Mouse (Mus musculus): ENCODE results near the gene Hoxc11. TPM values are rescaled to one million over a fixed set of nuclear protein-coding genes. Genes with fewer than 3 reads are reported as not detected.

Hoxc11 gene
- polyA plus RNA-seq, 1 experiment from 2014 or later: not detected

- Histone ChIP-seq H3K27me3 (peaks cover 99% of the 10 kb centered on the region), H3K27ac (no peak overlapping the region), H3K36me3 (replicated peaks) (no peaks in the 10 kb centered on the region), H3K4me2 (no peak overlapping the region), H3K4me1 (peaks cover 18% of the 10 kb centered on the region), H3K9ac (no peak overlapping the region), H3K4me3 (replicated peaks) (no peak overlapping the region), H3K9me3 (no peaks in the 10 kb centered on the region)
- ATAC-seq (ENCODE audit: low FRiP score): no peak
- WGBS: under 1% methylated on average over 24 of the region's 24 CpGs
Observed at GRCm38 (mm10) chr15:102922012-102922362, 32.2 kb upstream of the Hoxc11 start.

DNA sequence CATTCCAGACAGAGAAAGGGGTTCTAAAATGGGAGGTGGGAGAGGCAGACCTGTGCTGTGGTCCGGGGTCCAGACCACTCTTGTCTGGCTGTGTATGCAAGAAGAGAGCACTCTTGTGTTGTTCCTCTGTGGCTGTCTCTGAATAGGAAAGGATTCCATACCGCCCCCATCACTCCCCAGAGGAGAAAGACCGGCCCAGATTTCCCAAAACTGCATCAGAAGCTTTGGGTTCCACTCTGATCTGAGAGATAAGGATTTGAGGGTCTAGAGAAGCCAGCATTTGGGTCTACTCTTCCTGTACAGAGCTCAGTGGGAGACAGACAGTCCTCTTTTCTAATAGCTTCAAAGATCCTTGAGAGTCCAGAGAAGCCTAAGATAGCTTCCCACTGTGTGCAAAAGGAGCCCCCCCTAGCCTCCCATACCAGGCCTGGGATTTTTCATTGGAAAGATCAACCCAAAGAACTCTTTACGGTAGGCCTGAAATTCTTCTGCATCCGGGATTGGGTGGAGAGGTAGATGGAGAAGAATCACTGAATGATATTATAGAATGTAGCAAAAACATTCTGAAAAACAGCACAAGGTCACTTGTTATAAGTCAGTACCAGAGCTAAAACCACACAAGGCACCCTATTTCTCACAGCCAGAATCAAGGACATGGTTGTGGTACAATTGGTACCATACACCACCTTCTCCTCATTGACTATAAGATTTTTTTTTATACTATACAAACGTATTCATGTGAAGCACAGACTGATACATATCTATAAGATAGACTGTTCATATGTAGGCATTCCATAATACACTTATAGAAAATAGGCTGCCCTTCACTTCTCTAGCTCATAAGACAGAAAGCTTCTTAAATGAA, 31.4 kb upstream of the Hoxc11 start:
- Histone ChIP-seq H3K27me3 (peaks cover 99% of the 10 kb centered on the region), H3K9ac (no peak overlapping the region), H3K4me1 (peaks cover 18% of the 10 kb centered on the region), H3K36me3 (replicated peaks) (no peaks in the 10 kb centered on the region), H3K27ac (no peak overlapping the region), H3K4me3 (replicated peaks) (no peak overlapping the region), H3K9me3 (no peaks in the 10 kb centered on the region), H3K4me2 (no peak overlapping the region)
- no peak for ATAC-seq (ENCODE audit: low FRiP score)
- WGBS: 8% methylated on average over 6 of the region's 6 CpGs

- WGBS: under 1% methylated on average over 40 of the region's 40 CpGs
- Histone ChIP-seq H3K27me3 (peaks cover 99% of the 10 kb centered on the region), H3K27ac (no peak overlapping the region), H3K4me1 (no peaks in the 10 kb centered on the region), H3K4me3 (replicated peaks) (no peak overlapping the region), H3K4me2 (no peak overlapping the region), H3K9ac (no peak overlapping the region), H3K36me3 (replicated peaks) (no peaks in the 10 kb centered on the region), H3K9me3 (no peaks in the 10 kb centered on the region)
- no peak for ATAC-seq (ENCODE audit: low FRiP score)
Observed at GRCm38 (mm10) chr15:102927032-102927645, 27.1 kb upstream of the Hoxc11 start.

DNA sequence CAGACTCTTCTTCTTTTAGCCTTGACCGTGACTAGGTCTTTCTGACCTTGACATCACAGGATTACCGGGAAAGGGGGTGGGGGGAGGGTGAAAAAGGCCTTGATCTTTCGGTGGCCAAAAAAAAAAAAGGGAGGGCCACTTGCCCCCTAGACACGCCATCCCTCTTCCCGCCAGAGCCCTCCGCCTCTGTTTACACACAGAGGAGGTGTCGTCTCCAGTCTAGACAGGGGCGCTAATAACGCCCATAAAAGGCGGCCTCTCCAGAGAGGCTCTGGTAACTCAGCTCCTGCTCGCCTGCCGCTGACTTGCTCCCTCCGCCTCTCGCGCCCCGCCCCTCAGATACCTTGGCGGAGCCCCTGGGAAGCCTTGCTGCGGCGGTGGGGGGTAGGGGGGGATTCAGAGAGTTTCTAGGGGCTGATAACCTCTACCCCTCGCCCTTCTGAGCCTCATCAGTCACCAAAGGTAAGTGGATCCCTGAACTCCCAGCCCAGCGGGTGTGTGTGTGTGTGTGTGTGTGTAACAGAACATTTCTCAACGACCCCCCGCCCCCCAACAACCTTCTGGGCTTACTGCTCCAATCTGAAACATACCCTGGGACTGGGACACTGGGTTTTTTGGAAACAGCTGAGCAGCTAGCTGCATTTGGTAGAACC, 22.4 kb upstream of the Hoxc11 start:
- H3K36me3 ChIP-seq (replicated peaks): no peaks in the 10 kb centered on the region
- no peak overlapping the region for H3K4me2 ChIP-seq
- WGBS: under 1% methylated on average over 23 of the region's 23 CpGs
- no peaks in the 10 kb centered on the region for H3K9me3 ChIP-seq
- H3K27ac ChIP-seq: no peak overlapping the region
- H3K4me3 ChIP-seq (replicated peaks): no peak overlapping the region
- no peak overlapping the region for H3K9ac ChIP-seq
- no peak for ATAC-seq (ENCODE audit: low FRiP score)
- peaks cover 100% of the 10 kb centered on the region for H3K27me3 ChIP-seq
- no peaks in the 10 kb centered on the region for H3K4me1 ChIP-seq

DNA sequence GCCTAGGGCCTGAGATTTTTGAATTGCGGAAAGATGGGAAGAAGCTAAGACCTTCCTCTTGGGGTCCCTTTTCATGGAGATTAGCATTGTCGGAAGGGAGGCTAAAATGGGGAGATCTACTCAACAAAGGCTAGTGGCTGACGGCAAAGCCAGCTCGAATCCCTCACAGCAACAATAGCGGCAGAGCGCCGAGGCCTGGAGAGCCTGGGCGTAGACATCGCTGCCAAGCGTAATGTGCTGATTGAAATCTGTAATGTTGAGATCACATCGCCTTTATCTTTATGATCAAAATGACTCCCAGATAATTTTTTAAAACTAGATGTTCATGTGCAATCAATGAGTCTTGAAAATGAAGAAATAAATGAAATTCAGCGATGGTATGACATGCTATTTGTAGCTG, 19.8 kb upstream of the Hoxc11 start:
- ATAC-seq (ENCODE audit: low FRiP score): no peak
- Histone ChIP-seq H3K27me3 (peaks cover 100% of the 10 kb centered on the region), H3K36me3 (replicated peaks) (no peaks in the 10 kb centered on the region), H3K4me2 (no peak overlapping the region), H3K9ac (no peak overlapping the region), H3K4me3 (replicated peaks) (no peak overlapping the region), H3K4me1 (no peaks in the 10 kb centered on the region), H3K27ac (no peak overlapping the region), H3K9me3 (no peaks in the 10 kb centered on the region)
- under 1% methylated on average over 12 of the region's 12 CpGs for WGBS

GRCm38 (mm10) chr15:102934897-102935296, 19.3 kb upstream of the Hoxc11 start:
- no peak overlapping the region for H3K4me2 ChIP-seq
- ATAC-seq (ENCODE audit: low FRiP score): no peak
- WGBS: under 1% methylated on average over 23 of the region's 27 CpGs
- no peaks in the 10 kb centered on the region for H3K4me1 ChIP-seq
- no peak overlapping the region for H3K9ac ChIP-seq
- H3K27me3 ChIP-seq: peaks cover 100% of the 10 kb centered on the region
- H3K27ac ChIP-seq: no peak overlapping the region
- no peak overlapping the region for H3K4me3 ChIP-seq (replicated peaks)
- no peaks in the 10 kb centered on the region for H3K36me3 ChIP-seq (replicated peaks)
- no peaks in the 10 kb centered on the region for H3K9me3 ChIP-seq

DNA sequence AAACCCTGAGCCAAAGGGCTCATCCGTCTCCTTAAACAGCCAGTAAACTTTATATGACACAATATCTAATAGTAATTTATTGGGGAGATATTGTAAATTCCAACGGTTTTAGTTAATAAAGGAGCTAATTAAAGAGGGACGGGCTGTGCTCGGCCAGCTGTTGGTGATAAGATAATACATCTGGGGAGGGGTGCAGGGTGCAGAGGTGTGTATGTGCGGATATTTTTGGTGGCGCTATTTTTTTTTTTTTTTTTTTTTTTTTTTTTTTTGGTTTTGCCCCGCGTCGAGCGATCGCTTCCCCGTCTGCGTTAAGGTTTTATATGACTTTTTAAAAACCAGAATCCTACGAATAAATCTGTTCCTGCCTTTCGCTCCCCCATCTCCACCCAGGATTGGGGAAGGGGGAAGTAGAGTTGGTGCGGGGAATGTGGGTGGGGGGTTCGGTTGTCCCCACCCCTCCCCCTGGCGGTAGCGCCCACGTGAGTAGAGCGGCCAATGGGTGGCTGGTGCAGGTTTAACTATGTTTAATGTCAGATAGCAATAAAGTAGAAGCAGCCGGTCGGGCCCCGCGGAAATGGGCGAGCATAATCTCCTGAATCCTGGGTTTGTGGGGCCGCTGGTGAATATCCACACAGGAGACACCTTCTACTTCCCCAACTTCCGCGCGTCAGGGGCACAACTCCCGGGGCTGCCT, 17.8 kb upstream of the Hoxc11 start, which contains the start of gene Hoxc12:
Hoxc12 (plus strand) TSS at position 479 of the 694 bp plus-strand sequence.
- H3K36me3 ChIP-seq (replicated peaks): no peaks in the 10 kb centered on the region
- H3K27ac ChIP-seq: no peak within 1 kb of the TSS
- no peaks in the 10 kb centered on the region for H3K4me1 ChIP-seq
- no peaks in the 10 kb centered on the region for H3K9me3 ChIP-seq
- ATAC-seq (ENCODE audit: low FRiP score): no peak
- WGBS: 1% methylated on average over 31 of the region's 31 CpGs
- H3K4me3 ChIP-seq (replicated peaks): no peak within 1 kb of the TSS
- peaks cover 100% of the 10 kb centered on the region for H3K27me3 ChIP-seq
- H3K4me2 ChIP-seq: no peak within 1 kb of the TSS
- no peak within 1 kb of the TSS for H3K9ac ChIP-seq

DNA sequence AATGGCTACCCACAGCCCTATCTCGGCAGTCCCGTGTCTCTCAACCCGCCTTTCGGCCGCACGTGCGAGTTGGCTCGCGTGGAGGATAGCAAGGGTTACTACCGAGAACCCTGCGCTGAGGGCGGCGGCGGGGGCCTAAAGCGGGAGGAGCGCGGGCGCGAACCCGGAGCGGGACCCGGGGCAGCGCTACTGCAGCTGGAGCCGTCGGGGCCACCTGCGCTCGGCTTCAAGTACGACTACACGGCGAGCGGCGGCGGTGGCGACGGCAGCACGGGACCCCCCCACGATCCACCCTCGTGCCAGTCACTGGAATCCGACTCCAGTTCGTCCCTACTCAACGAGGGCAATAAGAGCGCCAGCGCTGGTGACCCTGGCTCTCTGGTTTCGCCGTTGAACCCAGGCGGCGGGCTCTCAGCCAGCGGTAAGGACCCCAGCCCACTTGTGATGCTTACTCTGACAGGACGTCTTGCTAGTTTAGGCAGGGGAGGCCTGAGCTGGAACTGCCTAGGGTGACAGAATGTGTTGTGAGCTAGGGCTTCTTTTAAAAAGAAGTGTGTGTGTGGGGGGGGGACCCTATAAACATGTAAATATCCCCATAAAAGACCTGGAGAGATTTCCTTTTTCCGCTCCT, 17.1 kb upstream of the Hoxc11 start:
- Histone ChIP-seq H3K4me2 (no peak overlapping the region), H3K9me3 (no peaks in the 10 kb centered on the region), H3K27ac (no peak overlapping the region), H3K4me3 (replicated peaks) (no peak overlapping the region), H3K4me1 (no peaks in the 10 kb centered on the region), H3K36me3 (replicated peaks) (no peaks in the 10 kb centered on the region), H3K9ac (no peak overlapping the region), H3K27me3 (peaks cover 99% of the 10 kb centered on the region)
- ATAC-seq (ENCODE audit: low FRiP score): no peak
- WGBS: under 1% methylated on average over 50 of the region's 50 CpGs

- no peak overlapping the region for H3K4me2 ChIP-seq
- 2% methylated on average over 33 of the region's 34 CpGs for WGBS
- peaks cover 9% of the 10 kb centered on the region; the same call in 1 of the 2 replicates for H3K4me1 ChIP-seq
- peaks cover 98% of the 10 kb centered on the region for H3K27me3 ChIP-seq
- no peaks in the 10 kb centered on the region for H3K9me3 ChIP-seq
- H3K4me3 ChIP-seq (replicated peaks): no peak overlapping the region
- no peak for ATAC-seq (ENCODE audit: low FRiP score)
- no peaks in the 10 kb centered on the region for H3K36me3 ChIP-seq (replicated peaks)
- no peak overlapping the region for H3K27ac ChIP-seq
- H3K9ac ChIP-seq: no peak overlapping the region
Observed at GRCm38 (mm10) chr15:102939256-102940155, 14.7 kb upstream of the Hoxc11 start.

- Histone ChIP-seq H3K9ac (no peak overlapping the region), H3K4me1 (peaks cover 9% of the 10 kb centered on the region; the same call in 1 of the 2 replicates), H3K27ac (no peak overlapping the region), H3K27me3 (peaks cover 97% of the 10 kb centered on the region), H3K9me3 (no peaks in the 10 kb centered on the region), H3K4me2 (0 out of 2 replicates have a peak overlapping the region, but pooled peaks have one; percentile 19), H3K4me3 (replicated peaks) (peak overlapping the region; percentile 14; the same call in 1 of the 2 replicates), H3K36me3 (replicated peaks) (no peaks in the 10 kb centered on the region)
- under 1% methylated on average over 43 of the region's 53 CpGs for WGBS
- no peak for ATAC-seq (ENCODE audit: low FRiP score)
Observed at GRCm38 (mm10) chr15:102942739-102943467, 11.3 kb upstream of the Hoxc11 start.
